ENCODE assay signal across 8 mouse cellular contexts in the genomic region with DNA sequence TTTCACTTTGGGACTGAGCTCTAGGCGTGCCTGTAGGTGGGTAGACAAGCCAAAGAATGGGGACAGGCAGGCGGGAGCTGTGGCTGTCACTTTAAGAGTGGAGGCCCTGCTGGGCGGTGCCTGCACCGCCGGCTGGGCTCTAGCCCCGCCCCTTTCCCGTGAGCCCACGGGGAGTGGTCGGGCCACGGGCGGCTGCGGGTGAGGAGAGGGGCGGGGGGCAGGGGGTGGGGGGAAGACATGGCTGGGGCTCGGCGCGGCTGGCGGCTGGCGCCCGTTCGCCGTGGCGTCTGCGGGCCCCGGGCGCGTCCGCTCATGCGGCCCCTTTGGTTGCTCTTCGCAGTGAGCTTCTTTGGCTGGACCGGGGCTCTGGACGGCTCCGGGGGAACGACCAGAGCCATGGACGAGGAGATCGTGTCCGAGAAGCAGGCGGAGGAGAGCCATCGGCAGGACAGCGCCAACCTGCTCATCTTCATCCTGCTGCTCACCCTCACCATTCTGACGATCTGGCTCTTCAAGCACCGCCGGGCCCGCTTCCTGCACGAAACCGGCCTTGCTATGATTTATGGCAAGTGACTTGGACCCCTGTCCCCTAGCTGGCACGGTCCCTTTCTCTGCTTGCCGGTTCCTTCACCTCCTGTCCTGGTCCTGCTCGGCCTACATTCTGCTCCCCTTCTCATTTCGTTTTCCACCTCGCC. TPM values are rescaled to one million over a fixed set of nuclear protein-coding genes. Genes with fewer than 3 reads are reported as not detected.
DNase-seq lines count a peak whose midpoint lies in the region; ATAC-seq lines count a peak whose summit lies in the region.

Gene Slc9a6 (plus strand): TSS at position 135 of the 695 bp plus-strand sequence.

- H3K4me2 ChIP-seq in hindbrain, embryonic 12.5 days (replicated peaks): peak within 1 kb of the TSS; percentile 55

- 15% methylated on average over 19 of the region's 50 CpGs for WGBS in hindbrain, embryonic 12.5 days

- peak within 1 kb of the TSS; percentile 65 for H3K9ac ChIP-seq in hindbrain, embryonic 12.5 days

- no peaks in the 10 kb centered on the region for H3K9me3 ChIP-seq in hindbrain, embryonic 12.5 days (replicated peaks)

- H3K4me1 ChIP-seq in hindbrain, embryonic 12.5 days: 0 out of 2 replicates have a peak, but pooled peaks cover 5% of the 10 kb centered on the region

- DNase-seq in T-cell, adult 2 months (ENCODE audit: low spot score): peak; percentile 78
- peak; percentile 83 to 85 for DNase-seq in cerebellum, postnatal 14 days
- peak; percentile 25 to 35 for DNase-seq in frontal cortex, postnatal 14 days (ENCODE audit: low spot score in 2 of 2)
- peak; percentile 48 for DNase-seq in left cerebral cortex, adult 11 months (ENCODE audit: low spot score)
- DNase-seq in lung, postnatal 4 days: peak; percentile 79 to 90
- DNase-seq in retina, postnatal 7 days (ENCODE audit: low read depth, low spot score): peak; percentile 65
- peak; percentile 39 for DNase-seq in urinary bladder, adult 2 months (ENCODE audit: low spot score)

- no peaks in the 10 kb centered on the region for H3K36me3 ChIP-seq in hindbrain, embryonic 12.5 days

- H3K27me3 ChIP-seq in hindbrain, embryonic 12.5 days: no peaks in the 10 kb centered on the region

- H3K27ac ChIP-seq in hindbrain, embryonic 12.5 days: peak within 1 kb of the TSS; percentile 85

- peak; percentile 97 for ATAC-seq in hindbrain, embryonic 12.5 days (ENCODE audit: low FRiP score)

- H3K4me3 ChIP-seq in hindbrain, embryonic 12.5 days: peak within 1 kb of the TSS; percentile 56

RNA-seq across cellular contexts. Expression of gene Slc9a6, which starts in this region (rescaled TPM):
- 35.9 and 38.4 TPM in 2 replicates for polyA plus RNA-seq in hindbrain, embryonic 12.5 days (2016; fragmentation: Nextera tagmentation; extraction: Ambion mirVana)
- 16.4 and 17.0 TPM in 2 replicates for polyA plus RNA-seq in urinary bladder, adult 2 months (2012; rRNA removed)

Comparison
In these comparisons a context has a peak if more than half of its experiments do, and no peak if none do; other contexts are left out.
1. Peak in every context shown above with its lines: DNase-seq, ATAC-seq, H3K4me3 ChIP-seq and H3K27ac ChIP-seq.
2. DNase-seq: peak in every context shown above with its lines; median percentile 84 in lung, postnatal 4 days; 84 in cerebellum, postnatal 14 days; 78 in T-cell, adult 2 months; 65 in retina, postnatal 7 days; 48 in left cerebral cortex, adult 11 months; 39 in urinary bladder, adult 2 months; 30 in frontal cortex, postnatal 14 days.